Mouse (Mus musculus) spleen, adult 2 months (tissue): ENCODE results near the gene Cwc22. TPM values are rescaled to one million over a fixed set of nuclear protein-coding genes. Genes with fewer than 3 reads are reported as not detected.

Source experiments
- DNase-seq, 2 experiments: peaks; one replicate each; pipeline versions ENCODE4 v3.0.0 to v3.0.0-alpha.2; 2012 to 2021; ENCODE audit warnings: low spot score in 2 of 2, low read depth in 1 of 2
- H3K27ac ChIP-seq: fragments of 200-500 bp; 2 replicates; pipeline ENCODE4 v1.5.1; 2012; ENCODE audit warnings: low read length, inconsistent platforms; ENCODE audit not compliant: insufficient read depth
- H3K27me3 ChIP-seq: fragments of 200-500 bp; 2 replicates; pipeline ENCODE4 v1.6.1; 2012; ENCODE audit warnings: mild to moderate bottlenecking, moderate library complexity, low read length, inconsistent platforms; ENCODE audit not compliant: control insufficient read depth, insufficient read depth
- H3K36me3 ChIP-seq: fragments of 200-500 bp; 2 replicates; pipeline ENCODE4 v1.6.1; 2012; ENCODE audit warnings: mild to moderate bottlenecking, low read length, inconsistent platforms; ENCODE audit not compliant: control insufficient read depth, insufficient read depth
- H3K4me1 ChIP-seq: fragments of 200-500 bp; 2 replicates; pipeline ENCODE4 v1.6.1; 2011; ENCODE audit warnings: inconsistent platforms; ENCODE audit not compliant: control insufficient read depth, insufficient read depth, insufficient read length
- H3K4me3 ChIP-seq: fragments of 200-500 bp; 2 replicates; pipeline ENCODE4 v1.5.1; 2011; ENCODE audit warnings: mild to moderate bottlenecking, inconsistent platforms; ENCODE audit not compliant: insufficient read depth, insufficient read length; ENCODE audit errors: extremely low read depth
- CTCF ChIP-seq: fragments of 200-500 bp; IDR thresholded peaks from 2 replicates; pipeline ENCODE4 v1.5.1; 2011; ENCODE audit warnings: mild to moderate bottlenecking, inconsistent platforms; ENCODE audit not compliant: insufficient read depth, insufficient read length, insufficient replicate concordance; ENCODE audit errors: extremely low read depth
- POLR2A ChIP-seq: fragments of 200-500 bp; IDR thresholded peaks from 2 replicates; pipeline ENCODE4 v1.6.1; 2011; ENCODE audit warnings: low read depth, low read length, inconsistent platforms
- WGBS: fragments of 180-500 bp; shearing (Covaris S2); methylation state at CpG from one replicate; pipeline ENCODE4 v1.1.7; 2018; 5-methylcytosine and 5-hydroxymethylcytosine counted together
- polyA plus RNA-seq: library from polyadenylated mRNA; depleted of rRNA; stranded (reverse); fragments of >200 nt; gene quantifications from 2 replicates; pipeline ENCODE4 v1.2.3, GENCODE M21; 2012

The Cwc22 gene
- polyA plus RNA-seq, 1 experiment, result 2.9 TPM

DNA sequence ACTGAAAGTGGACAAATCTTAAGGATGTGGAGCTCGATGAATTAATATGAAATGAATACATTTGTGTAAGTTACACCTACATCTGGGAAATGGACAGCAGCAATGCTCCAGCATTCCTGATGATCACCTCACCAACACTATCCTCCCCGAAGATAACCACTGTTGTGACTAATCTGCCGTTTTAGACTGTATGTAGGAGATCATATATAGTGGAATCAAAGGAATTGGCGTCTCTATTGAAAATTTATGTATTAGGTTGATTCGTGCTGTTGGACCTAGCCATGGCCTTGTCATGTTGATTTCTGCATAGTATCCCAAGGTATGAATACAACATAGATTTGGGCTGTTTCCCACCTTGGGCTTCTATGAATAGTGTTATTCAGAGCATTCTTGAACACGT is 58.1 kb downstream of the Cwc22 start:
- no peaks in the 10 kb centered on the region for H3K27me3 ChIP-seq
- TF ChIP-seq CTCF (no peak), POLR2A (no peak)
- no peak for DNase-seq
- no peak overlapping the region for H3K27ac ChIP-seq
- no peaks in the 10 kb centered on the region for H3K4me1 ChIP-seq
- no peak overlapping the region for H3K4me3 ChIP-seq
- peaks cover 2% of the 10 kb centered on the region; the same call in 1 of the 2 replicates for H3K36me3 ChIP-seq
- WGBS, result 92% methylated on average over 6 of the region's 6 CpGs

- Histone ChIP-seq H3K4me3 (no peak overlapping the region), H3K4me1 (no peaks in the 10 kb centered on the region), H3K36me3 (no peaks in the 10 kb centered on the region), H3K27ac (no peak overlapping the region), H3K27me3 (no peaks in the 10 kb centered on the region)
- TF ChIP-seq POLR2A (no peak), CTCF (no peak)
- WGBS, result 89% methylated on average over 4 of the region's 4 CpGs
- DNase-seq, result no peak
Observed at GRCm38 (mm10) chr2:77887166-77887565, 59.0 kb downstream of the Cwc22 start.

DNA sequence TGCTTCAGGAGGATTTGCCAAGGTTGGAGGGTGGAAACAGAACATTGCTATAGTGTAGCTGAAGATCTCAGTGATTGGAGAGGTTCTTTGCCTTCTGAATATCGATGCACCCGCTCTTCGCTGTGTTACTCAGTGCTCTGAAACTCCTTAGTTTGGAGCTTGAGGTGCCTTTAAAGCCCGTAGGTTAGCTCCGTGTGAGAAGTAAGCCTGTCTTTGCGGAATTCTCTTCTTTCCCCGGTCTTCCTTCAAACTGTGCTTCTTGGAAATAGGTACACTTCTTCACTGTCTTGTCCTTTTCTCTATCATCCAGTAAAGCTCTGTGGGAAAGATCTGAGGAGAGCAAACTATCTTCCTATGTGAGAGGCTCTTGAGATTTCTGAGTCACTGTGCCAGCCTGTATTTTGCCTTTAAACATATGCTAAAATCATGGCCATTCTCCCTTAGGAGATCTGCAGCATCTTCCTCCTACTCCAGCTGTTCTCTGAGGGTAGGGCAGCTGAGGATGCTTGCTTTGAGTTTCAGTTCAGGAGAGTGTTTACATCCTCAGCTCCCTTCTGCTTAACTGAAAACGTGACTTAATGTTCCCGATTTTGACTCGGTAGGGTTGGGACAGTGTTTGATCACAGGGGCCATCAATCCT is 60.6 kb downstream of the Cwc22 start:
- WGBS, result 89% methylated on average over 10 of the region's 10 CpGs

DNA sequence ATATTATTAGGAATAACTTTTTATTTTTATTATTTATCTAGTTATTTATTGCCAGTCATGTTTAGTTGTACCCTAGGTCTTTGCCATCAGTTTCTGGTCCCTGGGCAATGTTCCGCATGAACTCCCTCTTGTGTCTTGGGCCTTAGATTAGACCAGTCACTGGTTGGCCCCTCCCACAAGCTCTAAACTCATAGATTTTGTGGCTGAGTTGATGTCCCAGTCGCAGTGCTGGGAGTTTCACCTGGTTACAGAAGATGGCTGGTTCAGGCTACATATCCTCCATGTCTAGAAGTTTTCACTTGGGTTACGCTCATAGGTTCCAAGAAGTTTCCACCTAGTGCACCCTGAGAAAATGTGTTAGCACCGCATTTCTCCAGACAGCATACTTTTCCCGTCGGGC is 61.1 kb downstream of the Cwc22 start:
- WGBS, result 93% methylated on average over 6 of the region's 6 CpGs
- Histone ChIP-seq H3K4me3 (no peak overlapping the region), H3K4me1 (no peaks in the 10 kb centered on the region), H3K27ac (no peak overlapping the region), H3K36me3 (no peaks in the 10 kb centered on the region), H3K27me3 (no peaks in the 10 kb centered on the region)
- DNase-seq, result no peak
- TF ChIP-seq CTCF (no peak), POLR2A (no peak)

More for the DNA sequence above, 60.6 kb downstream of the Cwc22 start:
- no peaks in the 10 kb centered on the region for H3K4me1 ChIP-seq
- no peak for DNase-seq
- no peaks in the 10 kb centered on the region for H3K27me3 ChIP-seq
- TF ChIP-seq CTCF (no peak), POLR2A (no peak)
- no peak overlapping the region for H3K27ac ChIP-seq
- H3K36me3 ChIP-seq, result no peaks in the 10 kb centered on the region
- no peak overlapping the region for H3K4me3 ChIP-seq

GRCm38 (mm10) chr2:77884491-77884890 is 61.7 kb downstream of the Cwc22 start:
- H3K27ac ChIP-seq, result no peak overlapping the region
- 88% methylated on average over 3 of the region's 3 CpGs for WGBS
- DNase-seq, result no peak
- H3K27me3 ChIP-seq, result no peaks in the 10 kb centered on the region
- H3K36me3 ChIP-seq, result no peaks in the 10 kb centered on the region
- no peaks in the 10 kb centered on the region for H3K4me1 ChIP-seq
- no peak for TF ChIP-seq POLR2A
- TF ChIP-seq CTCF, result no peak
- H3K4me3 ChIP-seq, result no peak overlapping the region

DNA sequence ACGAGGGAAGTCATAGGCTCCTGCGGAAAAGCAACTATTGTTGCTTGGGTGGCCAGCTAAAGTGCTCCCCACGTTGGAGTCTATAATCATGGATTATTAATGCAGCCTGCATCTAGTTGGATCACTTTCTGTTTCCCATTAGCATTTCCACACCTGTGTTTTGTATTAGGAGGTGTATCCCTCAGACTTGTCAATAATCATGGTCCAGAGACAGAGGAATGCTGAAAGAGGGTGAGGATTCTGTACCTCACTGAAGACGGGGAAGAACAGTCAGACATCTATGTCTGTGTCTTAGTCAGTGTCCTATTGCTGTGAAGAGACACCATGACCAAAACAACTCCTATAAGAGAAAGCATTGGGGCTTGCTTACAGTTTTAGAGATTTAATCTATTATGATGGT is 63.2 kb downstream of the Cwc22 start:
- 88% methylated on average over 4 of the region's 4 CpGs for WGBS
- Histone ChIP-seq H3K27ac (no peak overlapping the region), H3K4me1 (no peaks in the 10 kb centered on the region), H3K4me3 (no peak overlapping the region), H3K36me3 (no peaks in the 10 kb centered on the region), H3K27me3 (no peaks in the 10 kb centered on the region)
- no peak for TF ChIP-seq POLR2A
- TF ChIP-seq CTCF, result no peak
- no peak for DNase-seq

- Histone ChIP-seq H3K4me3 (no peak overlapping the region), H3K4me1 (no peaks in the 10 kb centered on the region), H3K27me3 (no peaks in the 10 kb centered on the region), H3K36me3 (no peaks in the 10 kb centered on the region), H3K27ac (no peak overlapping the region)
- WGBS, result 86% methylated on average over 5 of the region's 5 CpGs
- TF ChIP-seq POLR2A (no peak), CTCF (no peak)
- DNase-seq, result no peak
Observed at GRCm38 (mm10) chr2:77881301-77882199, 64.6 kb downstream of the Cwc22 start.
